In genomic region chr2:174871225-174871624, GRCm38 (mm10) we compare ENCODE assay signal across 11 mouse cellular contexts.
A peak's percentile ranks its signal among the peaks of the same experiment; 100 is the strongest.
DNase-seq lines count a peak whose midpoint lies in the region; ATAC-seq and TF ChIP-seq lines count a peak whose summit lies in the region.
"Had no signal": no experiment of that assay in that cellular context is flagged by ENCODE, and none has a peak within 500 bp of the region (broad histone marks: within the 10 kb centered on the region; RNA-seq: fewer than 3 reads in every experiment).

No protein-coding gene starts in this region.

- peaks cover 14% of the 10 kb centered on the region for H3K4me1 ChIP-seq in kidney, embryonic 14.5 days (ENCODE audit: control insufficient read depth, insufficient read depth, low read length)

- H3K36me3 ChIP-seq in kidney, embryonic 14.5 days (ENCODE audit: control insufficient read depth, insufficient read depth, low read length), result no peaks in the 10 kb centered on the region

- H3K27me3 ChIP-seq in kidney, embryonic 14.5 days (ENCODE audit: control insufficient read depth, insufficient read depth, low read length), result no peaks in the 10 kb centered on the region

- no peaks in the 10 kb centered on the region for H3K9me3 ChIP-seq in kidney, embryonic 14.5 days (ENCODE audit: control insufficient read depth, low read length)

- no peak overlapping the region for H3K4me3 ChIP-seq in kidney, embryonic 14.5 days (ENCODE audit: low read length)
- no peak overlapping the region for H3K4me3 ChIP-seq in left cerebral cortex, adult 2 months

- peak overlapping the region; percentile 42; the same call in 1 of the 2 replicates for H3K27ac ChIP-seq in kidney, embryonic 14.5 days (ENCODE audit: low read depth, low read length)
- no peak overlapping the region for H3K27ac ChIP-seq in left cerebral cortex, adult 2 months

- DNase-seq in kidney, postnatal 25 days, result no peak
- peak; percentile 18 for DNase-seq in lung, postnatal 10 days
- peak; percentile 69 to 79 for DNase-seq in spleen, postnatal 4 days (ENCODE audit: low spot score in 2 of 2)
- DNase-seq in left cerebral cortex, adult 2 months (ENCODE audit: extremely low spot score in 1 of 2, low spot score in 2 of 2), result no peak
- no peak for DNase-seq in ovary, postnatal 36 days (ENCODE audit: low spot score)
- DNase-seq in thymus, postnatal 25 days, result no peak
- DNase-seq: gastrocnemius, postnatal 10 days; kidney, postnatal 36 days had no signal

- TF ChIP-seq CTCF in left cerebral cortex, adult 2 months (IDR thresholded peaks at IDR 0.05), result no peak

- no peak overlapping the region for H3K4me2 ChIP-seq in kidney, embryonic 14.5 days (replicated peaks; ENCODE audit: low read depth, low read length)
- H3K4me2 ChIP-seq: liver, embryonic 11.5 days had no signal

- no peak for ATAC-seq in kidney, embryonic 14.5 days (ENCODE audit: low FRiP score, low TSS enrichment)
- ATAC-seq in common myeloid progenitor, adult 5-6 weeks (replicated peaks; ENCODE audit: low read depth, poor library complexity, severe bottlenecking), result peak; percentile 63

- no peak overlapping the region for H3K9ac ChIP-seq in kidney, embryonic 14.5 days (ENCODE audit: low read depth, low read length)

- WGBS in kidney, embryonic 14.5 days, result 70% methylated on average over 10 of the region's 10 CpGs

- intact Hi-C loops in left cerebral cortex, adult 2 months (cut with DNase I), result no loop called here

Comparison
In these comparisons a context has a peak if more than half of its experiments do, and no peak if none do; other contexts are left out.
1. DNase-seq: peak in lung, postnatal 10 days (single experiment) and spleen, postnatal 4 days (2 of 2); none in kidney, postnatal 25 days (0 of 2), left cerebral cortex, adult 2 months (0 of 2), ovary, postnatal 36 days (single experiment) and thymus, postnatal 25 days (single experiment).